Mouse (Mus musculus) thymus, postnatal 14 days (tissue): ENCODE results near the gene Kansl1l.

Experiments
- DNase-seq: peaks from one replicate; pipeline ENCODE4 v3.0.0; 2021

Kansl1l gene

GRCm38 (mm10) chr1:66695296-66695695, 122.1 kb downstream of the Kansl1l start:
- no peak for DNase-seq

GRCm38 (mm10) chr1:66694266-66694665, 123.1 kb downstream of the Kansl1l start:
- peak; percentile 25 for DNase-seq

- no peak for DNase-seq
Measured at GRCm38 (mm10) chr1:66692780-66693392, 124.5 kb downstream of the Kansl1l start.

DNA sequence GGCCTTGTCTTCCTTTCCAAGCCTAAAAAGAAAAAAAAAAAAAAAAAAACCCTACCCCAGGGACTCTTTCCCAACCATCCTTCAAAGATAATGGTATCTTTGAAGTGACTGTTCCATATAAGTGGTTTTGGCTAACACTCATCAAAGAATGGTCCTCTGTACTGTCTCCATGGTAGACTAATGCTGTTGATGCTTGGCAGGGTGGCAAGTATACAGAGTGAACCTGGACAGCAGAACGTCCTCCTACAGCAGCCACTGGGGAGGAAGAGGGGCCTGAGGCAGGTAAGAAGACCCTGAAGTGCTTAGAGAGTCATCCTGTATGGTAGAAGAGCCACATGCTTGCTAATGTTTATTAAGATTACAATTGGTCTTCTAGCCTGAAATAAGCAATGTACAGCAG, 125.1 kb downstream of the Kansl1l start:
- DNase-seq: no peak

DNA sequence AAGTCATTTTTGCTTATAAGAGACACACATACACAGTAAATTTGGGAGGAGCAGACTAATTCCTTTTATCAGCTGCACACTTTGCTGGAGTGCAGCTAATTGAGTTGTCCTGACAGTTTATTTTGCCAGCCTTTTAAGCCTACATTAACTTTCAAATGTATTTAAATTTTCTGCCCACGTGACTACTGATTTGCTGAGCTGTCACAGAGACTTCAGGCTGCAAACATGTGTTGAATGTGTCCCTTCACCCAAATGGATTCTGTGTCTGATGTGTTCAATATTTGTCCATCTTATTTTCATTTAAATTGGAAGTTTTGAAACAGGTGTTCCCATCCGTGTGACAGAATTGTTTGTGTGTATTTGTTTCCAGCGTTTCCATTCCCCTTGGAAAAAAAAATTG, 125.6 kb downstream of the Kansl1l start:
- no peak for DNase-seq

DNA sequence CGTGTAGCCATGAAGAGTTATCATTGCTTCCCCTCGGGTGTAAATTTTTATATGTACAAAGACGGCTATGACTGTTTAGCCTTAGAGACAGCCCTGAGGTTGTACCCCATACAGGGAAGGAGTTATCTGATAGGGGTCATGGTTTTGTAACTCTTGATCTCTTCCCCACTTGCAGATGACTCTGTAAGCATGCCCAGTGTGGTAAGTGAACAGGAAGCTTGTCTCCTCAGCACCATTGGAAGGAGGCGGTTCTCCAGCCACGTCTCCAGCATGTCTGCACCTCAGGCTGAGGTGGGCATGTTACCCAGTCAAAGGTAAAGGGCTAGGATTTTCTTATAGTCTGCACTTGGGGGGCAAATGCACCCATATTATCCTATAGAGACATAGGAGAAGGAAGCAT, 134.4 kb downstream of the Kansl1l start:
- DNase-seq: no peak

DNA sequence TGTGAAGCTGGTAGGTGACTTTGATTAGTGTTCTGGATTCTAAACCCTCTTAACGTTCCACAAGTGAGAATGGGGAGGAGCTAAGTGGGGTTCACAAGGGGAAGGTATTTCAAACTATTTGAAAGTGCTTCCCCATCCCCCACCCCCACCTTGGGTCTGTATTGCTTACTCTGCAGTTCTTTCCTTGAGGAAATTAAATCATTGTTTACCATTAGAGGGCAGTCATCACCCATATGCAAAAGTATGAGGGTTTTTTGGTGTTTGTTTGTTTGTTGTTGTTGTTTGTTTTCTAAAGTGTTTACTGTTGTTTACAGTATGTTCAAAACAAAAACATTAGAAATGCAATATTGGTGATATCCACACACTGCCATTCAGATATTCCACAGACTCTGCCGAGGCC, 138.7 kb downstream of the Kansl1l start:
- DNase-seq: no peak

DNA sequence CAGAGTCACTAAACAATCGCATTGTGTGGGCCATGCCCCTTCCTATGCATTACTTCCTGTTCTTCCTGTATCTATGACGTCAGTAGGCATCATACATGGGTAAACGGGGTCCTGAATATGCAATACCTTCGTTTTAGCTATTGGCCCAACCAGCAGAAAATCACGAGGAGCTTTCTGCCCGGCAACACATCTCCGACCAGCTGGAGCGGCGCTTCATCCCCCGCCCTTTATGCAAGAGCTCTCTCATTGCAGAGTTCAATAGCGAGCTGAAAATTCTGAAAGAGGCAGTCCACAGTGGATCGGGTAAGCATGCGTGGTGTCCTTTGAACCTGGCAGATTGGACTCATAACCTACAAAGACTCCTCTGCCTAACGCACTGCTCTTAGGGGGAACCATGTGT, 139.4 kb downstream of the Kansl1l start:
- no peak for DNase-seq

- DNase-seq: no peak
Measured at GRCm38 (mm10) chr1:66672812-66673211, 144.6 kb downstream of the Kansl1l start.

GRCm38 (mm10) chr1:66671475-66671874, 145.9 kb downstream of the Kansl1l start:
- DNase-seq: no peak
